Mouse (Mus musculus) cerebellum, postnatal 25 days (tissue): Measurements from ENCODE around the gene St3gal6.
A peak's percentile ranks its signal among the peaks of the same experiment; 100 is the strongest.
"Not testable (repeated sequence)": the region's sequence is repeated elsewhere in the genome, so short reads cannot be mapped to it uniquely, and the experiment has no call there.

Experiments used
- DNase-seq, 2 experiments: peaks; one replicate each; pipeline ENCODE4 v3.0.0; 2021; ENCODE audit warnings: mixed read lengths in 2 of 2

The St3gal6 gene

DNA sequence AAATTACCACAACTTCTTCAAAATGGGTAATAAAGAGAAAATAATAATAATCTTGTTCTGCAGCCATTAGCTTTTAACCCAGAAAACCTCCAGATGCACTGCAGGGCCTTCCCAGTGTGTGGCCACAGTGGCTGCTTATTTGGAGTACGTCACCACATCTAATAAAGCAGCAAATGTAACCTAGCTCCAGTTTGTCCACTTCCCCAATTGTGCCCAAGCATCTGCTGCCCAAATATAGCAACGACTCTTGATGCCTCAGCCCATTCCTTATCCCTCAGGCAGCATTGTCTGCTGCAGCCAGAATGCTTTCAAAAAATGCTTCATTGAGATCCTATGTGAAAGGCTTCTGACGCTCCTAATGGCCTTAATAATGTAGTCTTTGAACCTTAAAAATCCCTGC lies 49.2 kb downstream of the St3gal6 start:
- no peak for DNase-seq

- DNase-seq = no peak
Observed at GRCm38 (mm10) chr16:58470841-58471240, 53.2 kb downstream of the St3gal6 start.

DNA sequence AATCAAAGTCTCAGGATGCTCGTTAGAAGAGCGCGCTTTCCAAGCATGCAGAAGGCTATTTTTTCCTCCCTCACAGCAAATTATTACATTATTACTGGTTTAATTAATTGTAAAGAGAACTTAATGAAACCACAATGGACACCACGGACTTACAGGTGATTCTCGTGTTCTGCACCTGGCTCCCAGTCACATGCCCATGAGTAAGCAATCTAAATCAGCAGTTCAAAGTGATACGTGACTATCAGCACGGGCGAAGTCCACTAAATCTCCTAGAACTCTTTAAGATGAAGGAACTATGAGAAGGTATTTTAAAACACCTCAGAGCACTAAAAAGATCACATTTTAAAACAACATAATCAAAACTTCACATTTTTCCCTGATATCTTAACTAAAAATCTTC lies 54.0 kb downstream of the St3gal6 start:
- DNase-seq = no peak

DNA sequence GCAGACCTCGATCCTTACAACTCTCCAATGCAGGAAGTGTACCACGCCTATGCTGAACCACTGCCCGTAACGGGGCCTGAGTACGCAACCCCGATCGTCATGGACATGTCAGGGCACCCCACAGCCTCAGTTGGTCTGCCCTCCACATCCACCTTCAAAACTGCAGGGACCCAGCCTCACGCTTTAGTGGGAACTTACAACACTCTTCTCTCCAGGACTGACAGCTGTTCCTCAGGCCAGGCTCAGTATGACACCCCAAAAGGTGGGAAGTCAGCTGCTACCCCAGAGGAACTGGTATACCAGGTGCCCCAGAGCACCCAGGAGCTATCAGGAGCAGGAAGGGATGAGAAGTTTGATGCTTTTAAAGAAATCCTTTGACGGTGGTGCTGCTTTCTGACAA lies 58.6 kb downstream of the St3gal6 start:
- no peak for DNase-seq

GRCm38 (mm10) chr16:58464051-58464450 lies 60.0 kb downstream of the St3gal6 start:
- no peak for DNase-seq

DNA sequence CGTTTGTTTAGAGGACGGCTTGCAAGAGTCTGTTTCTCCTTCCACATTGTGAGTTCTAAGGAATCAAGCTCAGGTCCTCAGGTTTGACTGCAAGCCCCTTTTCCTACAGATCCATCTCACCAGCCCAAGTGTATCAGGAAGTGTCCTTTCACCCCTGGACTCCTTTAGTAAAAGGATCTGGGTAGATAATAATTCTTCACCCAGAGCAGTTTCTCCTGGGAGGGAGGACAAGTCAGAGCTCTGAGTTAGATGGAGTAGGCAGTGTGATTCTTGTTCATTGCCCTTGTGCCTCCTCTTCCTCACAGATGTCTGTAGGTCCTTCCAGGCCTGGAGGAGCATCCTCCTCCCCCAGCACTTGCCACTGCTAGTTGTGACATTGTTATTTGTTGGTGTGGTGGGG lies 61.5 kb downstream of the St3gal6 start:
- DNase-seq = no peak

- no peak for DNase-seq
Observed at GRCm38 (mm10) chr16:58461856-58462518, 62.1 kb downstream of the St3gal6 start.

GRCm38 (mm10) chr16:58460386-58460785 lies 63.7 kb downstream of the St3gal6 start:
- DNase-seq = no peak

DNA sequence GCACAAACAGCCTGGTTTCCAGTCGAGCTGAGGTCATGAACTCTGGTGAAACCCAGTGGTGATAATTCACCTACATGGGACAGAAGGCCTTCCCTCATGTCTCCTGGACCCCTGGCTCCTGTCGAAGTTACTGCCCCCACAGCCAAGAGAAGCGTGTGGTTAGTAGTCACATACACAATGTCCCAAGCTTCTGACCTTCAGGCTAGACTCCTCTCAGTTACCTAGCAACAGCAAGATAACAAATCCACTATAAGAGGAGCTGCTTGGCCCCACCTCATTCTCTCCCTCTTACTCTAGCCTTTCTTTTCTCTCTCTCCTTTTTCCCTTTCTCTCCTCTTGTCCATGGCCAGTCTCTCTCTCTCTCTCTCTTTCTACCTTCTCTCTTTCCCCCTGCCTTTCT lies 64.1 kb downstream of the St3gal6 start:
- not testable (repeated sequence) for DNase-seq

DNA sequence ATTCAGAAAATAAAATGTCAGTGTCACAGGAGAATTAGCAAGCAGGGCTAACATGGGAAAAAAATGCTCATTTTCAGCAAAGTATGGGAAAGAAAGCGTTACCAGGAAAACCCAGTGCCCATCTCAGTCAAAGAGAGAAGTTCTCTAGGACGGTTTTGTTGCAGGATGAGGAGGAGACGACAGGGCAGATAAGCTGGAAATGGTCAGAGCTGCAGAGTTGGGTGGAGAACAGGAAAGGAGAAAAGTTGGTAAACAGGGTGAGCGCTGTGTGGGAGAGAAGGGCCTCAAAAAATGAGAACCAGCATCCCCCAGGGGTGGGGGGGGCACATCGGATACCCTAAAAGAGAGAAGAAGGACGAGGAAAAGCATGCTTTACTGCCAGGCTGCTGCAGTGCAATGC lies 67.1 kb downstream of the St3gal6 start:
- DNase-seq = no peak

- no peak for DNase-seq
Observed at GRCm38 (mm10) chr16:58456445-58456844, 67.6 kb downstream of the St3gal6 start.

DNA sequence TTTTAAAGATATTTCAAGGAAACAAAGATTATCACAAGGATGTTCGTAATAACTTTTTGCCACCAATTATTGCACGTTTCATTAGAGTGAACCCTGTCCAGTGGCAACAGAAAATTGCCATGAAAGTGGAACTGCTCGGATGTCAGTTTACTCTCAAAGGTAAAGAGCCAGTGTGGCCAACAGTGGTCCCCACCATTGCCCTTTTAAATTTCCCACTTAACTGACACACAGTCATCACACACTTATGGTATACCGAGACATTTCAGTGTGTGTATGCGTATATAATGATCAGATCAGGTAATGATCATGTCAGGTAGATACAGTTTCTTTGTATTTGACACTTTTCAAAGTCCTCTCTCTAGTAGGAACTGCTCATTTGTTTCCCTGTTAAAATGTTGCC lies 68.9 kb downstream of the St3gal6 start:
- no peak for DNase-seq

- peak; percentile 37 to 56 for DNase-seq
Observed at GRCm38 (mm10) chr16:58454617-58455016, 69.4 kb downstream of the St3gal6 start.

- no peak for DNase-seq
Observed at GRCm38 (mm10) chr16:58453820-58454219, 70.2 kb downstream of the St3gal6 start.

DNA sequence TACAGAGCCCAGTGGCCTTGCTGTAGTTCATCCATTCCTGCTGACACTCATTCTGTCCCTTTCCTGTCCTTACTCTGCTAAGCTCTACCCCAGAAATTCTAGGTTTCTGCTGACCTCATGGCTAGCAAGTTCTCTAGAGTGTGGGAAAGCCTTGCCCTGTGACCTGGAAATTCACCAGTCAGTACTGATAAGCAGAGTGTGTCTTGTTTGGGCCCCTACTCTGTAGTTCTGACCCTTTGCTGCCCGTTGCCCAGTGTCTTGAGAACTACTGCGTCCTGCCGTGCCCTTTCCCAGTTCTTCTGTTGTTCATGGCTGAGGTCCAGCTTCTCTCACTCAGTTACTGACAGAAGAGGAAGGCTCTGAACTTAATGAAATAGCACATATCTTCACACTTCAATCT lies 70.9 kb downstream of the St3gal6 start:
- no peak for DNase-seq

DNA sequence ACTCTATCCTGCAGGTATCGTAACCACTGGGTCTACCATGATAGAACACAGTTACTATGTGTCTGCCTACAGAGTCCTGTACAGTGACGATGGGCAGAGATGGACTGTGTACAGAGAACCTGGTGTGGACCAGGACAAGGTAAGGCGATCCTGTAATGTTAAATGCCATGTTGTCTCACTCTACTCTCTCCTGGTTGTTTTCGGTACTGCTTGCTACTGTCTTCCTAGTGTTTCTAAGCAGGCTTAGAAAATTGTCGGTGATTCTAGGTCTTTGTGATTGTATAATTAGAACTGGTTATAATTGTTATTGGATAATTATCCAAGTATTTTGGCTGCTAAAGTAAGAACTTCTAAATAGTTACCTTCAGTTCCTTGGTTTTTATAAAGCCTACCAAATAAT lies 72.4 kb downstream of the St3gal6 start:
- DNase-seq = no peak

GRCm38 (mm10) chr16:58450648-58451047 lies 73.4 kb downstream of the St3gal6 start:
- DNase-seq = no peak

DNA sequence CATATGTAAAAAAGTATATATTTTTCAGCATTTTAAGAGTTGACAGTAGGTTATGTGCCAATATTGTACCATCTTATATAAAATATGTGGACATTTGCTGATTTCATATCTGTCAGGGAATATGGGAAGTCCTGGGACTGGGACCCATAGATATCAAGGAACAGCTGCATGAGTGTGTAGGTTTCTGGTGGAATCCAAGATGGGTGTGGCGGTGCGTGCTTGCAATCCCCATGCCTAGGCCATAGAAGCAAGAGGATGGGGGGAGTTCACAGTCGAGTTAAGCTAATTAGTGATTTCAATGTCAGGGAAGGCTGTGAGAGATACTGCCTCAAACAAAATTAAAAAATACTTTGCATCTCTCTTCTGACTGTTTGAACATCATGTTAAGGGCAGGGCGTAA lies 75.0 kb downstream of the St3gal6 start:
- no peak for DNase-seq

DNA sequence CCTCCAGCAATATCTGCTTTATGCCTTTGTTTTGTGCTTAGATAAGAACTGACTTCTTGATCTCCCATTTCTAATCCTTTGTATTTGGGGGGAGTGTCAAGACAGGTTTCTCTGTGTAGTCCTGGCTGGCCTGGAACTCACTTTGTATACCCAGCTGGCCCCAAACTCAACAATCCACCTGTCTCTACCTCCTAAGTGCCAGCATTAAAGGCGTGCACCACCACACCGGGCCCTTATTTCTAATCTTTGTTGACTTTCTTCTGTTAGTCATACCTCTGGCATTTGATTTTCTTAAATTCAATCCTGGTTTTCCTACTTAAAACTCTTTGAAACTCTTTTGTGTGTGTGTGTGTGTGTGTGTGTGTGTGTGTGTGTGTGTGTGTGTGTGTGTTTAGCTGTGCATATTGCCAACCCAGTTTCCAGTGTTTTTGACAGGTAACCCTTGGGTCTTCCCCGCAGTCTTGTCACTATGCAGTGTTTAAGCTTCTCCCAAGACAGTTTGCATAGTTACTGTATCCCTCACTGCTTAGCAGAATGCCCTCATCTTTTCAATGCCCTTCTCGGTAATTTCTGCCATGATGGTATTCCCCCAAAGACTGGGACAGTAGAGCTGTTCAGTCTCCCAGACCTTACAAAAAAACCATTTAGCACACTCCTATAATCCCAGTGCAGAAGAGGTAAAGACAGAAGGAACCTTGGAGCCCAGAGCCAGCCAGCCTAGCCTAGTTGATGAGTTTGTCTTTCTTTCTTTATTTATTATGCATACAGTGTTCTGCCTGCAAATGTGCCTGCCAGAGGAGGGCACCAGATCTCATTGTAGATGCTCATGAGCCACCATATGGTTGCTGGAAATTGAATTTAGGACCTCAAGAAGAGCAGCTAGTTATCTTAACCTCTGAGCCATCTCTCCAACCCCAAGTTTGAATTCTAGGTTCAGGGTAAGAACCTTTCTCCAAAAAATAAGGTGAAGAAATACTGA lies 77.5 kb downstream of the St3gal6 start:
- DNase-seq = no peak

- DNase-seq = no peak
Observed at GRCm38 (mm10) chr16:58444735-58445134, 79.3 kb downstream of the St3gal6 start.

DNA sequence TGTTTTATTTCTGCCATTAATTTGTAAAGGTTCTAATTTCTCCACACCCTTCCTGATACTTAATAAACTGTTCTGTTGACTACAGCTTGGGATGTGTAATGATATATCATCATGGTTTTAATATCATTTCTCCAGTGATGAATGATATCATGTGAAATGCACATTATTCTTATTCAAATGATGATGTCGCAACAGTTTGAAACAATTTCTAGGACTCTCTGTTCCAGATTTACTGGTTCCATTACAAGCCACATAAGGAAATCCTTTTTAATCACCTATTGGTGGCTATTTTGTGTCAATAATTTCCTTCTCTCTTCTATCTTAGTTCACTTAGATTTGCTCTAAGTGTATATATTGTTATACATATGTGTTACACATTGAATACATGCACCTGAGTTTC lies 91.7 kb downstream of the St3gal6 start:
- DNase-seq = no peak

GRCm38 (mm10) chr16:58430246-58430645 lies 93.8 kb downstream of the St3gal6 start:
- no peak for DNase-seq

GRCm38 (mm10) chr16:58421696-58422354 lies 102.2 kb downstream of the St3gal6 start:
- DNase-seq = no peak
